20 mouse cellular contexts compared by ENCODE assay signal in the genomic region with DNA sequence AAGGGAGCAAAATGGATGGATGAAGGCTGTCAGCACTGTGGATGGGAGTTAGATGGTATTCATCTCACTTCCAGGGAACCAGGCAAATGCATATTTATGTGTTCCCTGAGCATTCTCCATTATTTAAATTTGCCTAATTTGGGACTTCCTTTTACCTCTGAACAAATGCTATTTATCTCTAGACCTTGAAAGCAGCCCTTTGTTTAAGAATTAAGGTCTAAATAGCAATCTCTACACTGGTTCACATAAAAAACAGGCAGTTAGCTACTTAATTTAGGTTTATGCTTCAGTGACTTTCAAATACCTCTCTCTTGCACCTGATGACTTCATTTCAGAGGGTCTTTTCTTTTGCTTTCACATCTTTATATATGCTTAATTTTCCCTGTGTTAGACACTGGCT.
"Had no signal": no experiment of that assay in that cellular context is flagged by ENCODE, and none has a peak within 500 bp of the region (broad histone marks: within the 10 kb centered on the region; RNA-seq: fewer than 3 reads in every experiment).

No protein-coding gene starts in this region.

- DNase-seq: kidney, adult 8-10 months; kidney, postnatal 10 days; kidney, postnatal 36 days; layer of hippocampus, postnatal 36 days; liver, embryonic 13.5 days; lung, adult 2 months; lung, postnatal 36 days; retina, postnatal 1 day; right cerebral cortex, postnatal 25 days; spleen, adult 18-20 months; thymus, postnatal 36 days had no signal

- H3K4me1 ChIP-seq: kidney, embryonic 15.5 days; liver, embryonic 13.5 days; megakaryocyte, embryonic 14.5 days; midbrain, embryonic 10.5 days; midbrain, embryonic 13.5 days; neural tube, embryonic 15.5 days; stomach, embryonic 15.5 days had no signal

- H3K9ac ChIP-seq: kidney, embryonic 15.5 days; liver, embryonic 13.5 days; midbrain, embryonic 13.5 days; neural tube, embryonic 15.5 days; stomach, embryonic 15.5 days had no signal

- H3K36me3 ChIP-seq: kidney, embryonic 15.5 days; liver, embryonic 13.5 days; midbrain, embryonic 10.5 days; midbrain, embryonic 13.5 days; neural tube, embryonic 15.5 days; stomach, embryonic 15.5 days had no signal

- H3K9me3 ChIP-seq: kidney, embryonic 15.5 days; liver, embryonic 13.5 days; midbrain, embryonic 10.5 days; midbrain, embryonic 13.5 days; neural tube, embryonic 15.5 days; stomach, embryonic 15.5 days had no signal

- H3K27ac ChIP-seq: kidney, embryonic 15.5 days; left cerebral cortex, adult 2 months; liver, embryonic 13.5 days; midbrain, embryonic 10.5 days; midbrain, embryonic 13.5 days; neural tube, embryonic 15.5 days; stomach, embryonic 15.5 days had no signal

- H3K27me3 ChIP-seq: kidney, embryonic 15.5 days; liver, embryonic 13.5 days; megakaryocyte, embryonic 14.5 days; midbrain, embryonic 13.5 days; neural tube, embryonic 15.5 days; stomach, embryonic 15.5 days had no signal

- H3K4me3 ChIP-seq: kidney, embryonic 15.5 days; left cerebral cortex, adult 2 months; liver, embryonic 13.5 days; megakaryocyte, embryonic 14.5 days; midbrain, embryonic 10.5 days; midbrain, embryonic 13.5 days; myocyte; neural tube, embryonic 15.5 days; stomach, embryonic 15.5 days had no signal

- H3K4me2 ChIP-seq: kidney, embryonic 15.5 days; liver, embryonic 13.5 days; midbrain, embryonic 13.5 days; neural tube, embryonic 15.5 days; stomach, embryonic 15.5 days had no signal

- ATAC-seq: midbrain, embryonic 13.5 days; midbrain, embryonic 16.5 days had no signal
